Mouse (Mus musculus) C2C12 (cell line): ENCODE results near the gene Mgat5b. TPM values are rescaled to one million over a fixed set of nuclear protein-coding genes. Genes with fewer than 3 reads are reported as not detected.

Experiments
- H3K27me3 ChIP-seq: one replicate; pipeline ENCODE4 v1.6.1; 2011; ENCODE audit not compliant: control insufficient read depth, insufficient read depth, insufficient read length
- H3K36me3 ChIP-seq: one replicate; pipeline ENCODE4 v1.6.1; 2011; ENCODE audit not compliant: control insufficient read depth, insufficient read depth
- H3K4me3 ChIP-seq: one replicate; pipeline ENCODE4 v1.5.1; 2011; ENCODE audit warnings: mild to moderate bottlenecking, control low read depth; ENCODE audit not compliant: poor library complexity, insufficient read depth, severe bottlenecking
- H3K79me2 ChIP-seq: one replicate; pipeline ENCODE4 v1.6.1; 2011; ENCODE audit not compliant: control insufficient read depth, insufficient read depth
- H3K79me3 ChIP-seq: one replicate; pipeline ENCODE4 v1.6.1; 2011; ENCODE audit warnings: low read depth, control low read depth
- H3ac ChIP-seq: one replicate; pipeline ENCODE3; 2011; ENCODE audit warnings: low read depth; ENCODE audit not compliant: control insufficient read depth, insufficient read length
- CEBPB ChIP-seq: IDR thresholded peaks from one replicate; pipeline ENCODE4 v1.6.1; 2011; ENCODE audit warnings: low read depth, mild to moderate bottlenecking, control low read depth, moderate library complexity
- CTCF ChIP-seq: IDR thresholded peaks from one replicate; pipeline ENCODE4 v1.5.1; 2011; ENCODE audit not compliant: control insufficient read depth, insufficient read depth, insufficient read length
- FOSL1 ChIP-seq: IDR thresholded peaks from one replicate; pipeline ENCODE4 v1.8.0; 2011; ENCODE audit warnings: mild to moderate bottlenecking, low read length; ENCODE audit not compliant: poor library complexity, insufficient read depth, severe bottlenecking
- MAX ChIP-seq: IDR thresholded peaks from one replicate; pipeline ENCODE4 v1.6.1; 2011; ENCODE audit warnings: mild to moderate bottlenecking, control low read depth
- MYOD1 ChIP-seq: IDR thresholded peaks from one replicate; pipeline ENCODE4 v1.6.1; 2011; ENCODE audit warnings: low read depth; ENCODE audit not compliant: control insufficient read depth, insufficient read length
- MYOG ChIP-seq: IDR thresholded peaks from one replicate; pipeline ENCODE4 v1.6.1; 2011; ENCODE audit not compliant: control insufficient read depth, insufficient read length; ENCODE audit errors: extremely low read depth
- USF1 ChIP-seq: IDR thresholded peaks from one replicate; pipeline ENCODE4 v1.6.1; 2011; ENCODE audit warnings: low read depth, mild to moderate bottlenecking, control low read depth, moderate library complexity
- polyA plus RNA-seq: library from polyadenylated mRNA; unstranded; fragments of >200 nt; fragmentation: generic; extraction: Trizol; gene quantifications from one replicate; pipeline ENCODE4 v1.2.1, GENCODE M21; 2012; ENCODE audit warnings: missing spikeins

The Mgat5b gene
- polyA plus RNA-seq, 1 experiment: not detected

DNA sequence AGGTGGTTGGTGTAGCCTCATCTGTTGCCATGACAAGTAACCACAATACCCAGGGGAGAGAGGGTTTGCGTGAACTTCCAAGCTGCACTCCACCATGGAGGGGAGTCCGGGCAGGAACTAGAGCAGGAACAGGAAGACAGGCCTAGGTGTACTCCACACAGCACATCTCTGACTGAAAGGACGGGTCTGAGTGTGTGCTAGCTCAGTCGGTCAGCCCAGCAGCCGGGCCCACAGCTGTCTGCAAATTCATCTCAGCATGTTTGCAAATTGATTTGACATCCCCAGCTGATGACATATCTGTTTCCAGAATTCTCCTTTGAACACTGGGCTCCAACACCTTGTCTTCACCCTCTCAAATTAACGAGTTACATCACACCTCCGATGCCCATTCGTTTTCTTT lies 72.7 kb downstream of the Mgat5b start:
- no peak for TF ChIP-seq MYOG
- Histone ChIP-seq H3K79me2 (no peaks in the 10 kb centered on the region), H3K27me3 (peaks cover 88% of the 10 kb centered on the region), H3K36me3 (no peaks in the 10 kb centered on the region), H3K4me3 (no peak overlapping the region), H3ac (no peak overlapping the region), H3K79me3 (no peaks in the 10 kb centered on the region)

DNA sequence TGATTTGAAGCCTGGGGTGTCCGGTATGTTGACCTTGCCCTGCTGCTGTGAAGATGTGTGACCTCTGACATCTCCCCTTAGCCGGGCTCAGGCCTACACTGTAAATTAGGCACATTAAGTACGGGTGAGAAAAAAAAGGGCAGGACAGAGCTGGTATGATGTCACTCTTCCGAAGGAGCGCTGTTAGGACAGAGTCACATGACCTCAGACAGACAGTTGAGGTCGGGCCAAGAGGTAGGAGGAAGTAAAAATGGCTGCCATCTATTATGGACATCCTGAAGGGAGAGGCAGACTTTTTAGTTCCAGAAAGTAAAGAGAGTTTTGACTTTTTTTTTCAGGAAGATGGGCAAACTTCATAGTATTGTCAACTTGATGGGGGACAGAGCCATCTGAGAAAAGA lies 73.3 kb downstream of the Mgat5b start:
- Histone ChIP-seq H3K4me3 (no peak overlapping the region), H3K27me3 (peaks cover 87% of the 10 kb centered on the region), H3K36me3 (no peaks in the 10 kb centered on the region), H3K79me2 (no peaks in the 10 kb centered on the region), H3ac (no peak overlapping the region), H3K79me3 (no peaks in the 10 kb centered on the region)
- TF ChIP-seq MYOG (no peak), CEBPB (no peak), MAX (no peak), CTCF (no peak), MYOD1 (no peak), USF1 (no peak), FOSL1 (no peak)

DNA sequence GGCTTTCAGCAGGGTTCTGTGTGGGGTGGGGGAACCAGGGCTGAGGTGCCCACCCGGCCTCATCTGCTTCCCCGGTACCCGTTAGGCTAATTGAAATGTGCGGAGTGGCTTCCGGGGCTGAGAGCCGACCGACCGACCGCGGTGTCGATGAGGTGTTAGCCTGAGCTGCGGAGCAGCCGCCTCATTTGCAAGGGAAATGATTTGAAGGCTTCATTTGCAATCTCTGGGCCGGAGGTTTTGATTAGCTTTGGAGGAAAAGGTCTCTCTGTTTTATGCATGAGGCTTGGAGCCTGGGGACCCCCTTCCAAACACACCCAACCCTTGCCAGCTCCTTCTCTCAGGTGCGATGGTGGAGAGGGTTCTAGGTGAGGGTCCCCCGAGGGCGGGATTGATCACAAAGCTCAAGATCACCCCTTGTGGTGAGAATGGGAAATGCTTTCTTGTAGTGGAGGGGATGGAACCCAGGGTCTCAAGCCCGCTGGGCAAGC lies 75.5 kb downstream of the Mgat5b start:
- no peak overlapping the region for H3ac ChIP-seq
- no peaks in the 10 kb centered on the region for H3K36me3 ChIP-seq
- peaks cover 70% of the 10 kb centered on the region for H3K27me3 ChIP-seq
- no peak overlapping the region for H3K4me3 ChIP-seq
- no peaks in the 10 kb centered on the region for H3K79me2 ChIP-seq
- no peak for TF ChIP-seq MYOD1
- TF ChIP-seq MYOG: no peak
- no peak for TF ChIP-seq FOSL1
- no peaks in the 10 kb centered on the region for H3K79me3 ChIP-seq

DNA sequence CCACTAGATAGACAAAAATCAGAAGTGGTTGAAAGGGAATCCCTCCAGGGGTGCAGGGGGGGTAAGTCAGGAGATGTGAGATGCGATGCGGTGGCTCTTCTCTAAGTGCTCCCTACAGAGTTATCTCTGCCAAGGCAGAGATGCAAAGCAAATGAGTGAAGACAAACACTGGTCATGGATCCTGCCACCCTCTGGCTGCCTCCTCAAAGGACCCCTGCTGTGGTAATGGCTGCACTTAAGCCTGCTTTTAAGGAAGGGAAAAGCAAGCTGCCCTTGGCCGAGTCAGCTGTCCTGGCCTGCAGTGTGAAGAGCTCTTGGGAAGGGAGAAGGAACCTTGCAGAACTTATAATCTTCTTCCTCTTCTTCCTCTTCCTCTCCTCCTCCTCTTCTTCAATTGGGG lies 78.3 kb downstream of the Mgat5b start:
- Histone ChIP-seq H3K36me3 (no peaks in the 10 kb centered on the region), H3ac (no peak overlapping the region), H3K4me3 (no peak overlapping the region), H3K27me3 (peaks cover 56% of the 10 kb centered on the region), H3K79me2 (no peaks in the 10 kb centered on the region), H3K79me3 (no peaks in the 10 kb centered on the region)
- no peak for TF ChIP-seq CTCF
- no peak for TF ChIP-seq MAX
- no peak for TF ChIP-seq USF1
- no peak for TF ChIP-seq MYOG
- TF ChIP-seq FOSL1: no peak
- TF ChIP-seq CEBPB: no peak
- TF ChIP-seq MYOD1: no peak

DNA sequence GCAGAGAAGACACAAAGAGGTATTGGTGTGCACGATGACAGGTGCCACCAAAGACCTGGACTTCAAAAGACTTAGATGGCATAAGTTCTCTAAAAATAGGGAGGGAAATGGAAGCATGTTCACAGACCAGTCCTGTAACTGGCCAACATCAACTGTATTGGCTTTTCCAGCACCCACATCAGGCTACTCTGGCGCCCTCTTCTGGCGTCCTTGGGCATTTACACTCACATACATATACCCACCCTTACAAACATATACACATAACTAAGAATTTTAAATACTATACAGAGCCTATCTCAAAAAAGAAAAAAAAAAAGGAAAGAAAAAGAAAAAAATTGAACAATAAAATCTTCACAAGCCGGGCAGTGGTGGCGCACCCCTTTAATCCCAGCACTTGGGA lies 80.3 kb downstream of the Mgat5b start:
- H3K27me3 ChIP-seq: peaks cover 44% of the 10 kb centered on the region
- no peaks in the 10 kb centered on the region for H3K36me3 ChIP-seq

DNA sequence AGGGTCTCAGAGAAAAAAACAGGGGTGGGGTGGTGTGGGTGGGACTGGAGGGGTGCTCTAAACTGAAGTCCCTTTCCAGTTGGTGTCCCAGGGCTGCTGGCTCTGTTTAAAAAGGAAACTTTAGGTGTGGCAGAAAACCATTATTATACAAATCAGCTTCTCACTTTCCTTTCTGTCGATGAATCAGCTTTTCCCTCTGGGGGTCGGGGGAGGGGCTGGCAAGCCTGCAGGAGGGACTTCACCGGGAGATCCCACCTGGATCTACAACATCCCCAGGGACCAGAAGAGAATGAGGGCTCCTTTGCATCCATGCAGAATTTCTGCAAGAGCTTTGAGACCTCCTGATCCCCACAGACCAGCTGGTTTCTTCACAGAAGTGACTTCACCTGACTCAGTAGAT lies 81.6 kb downstream of the Mgat5b start:
- no peaks in the 10 kb centered on the region for H3K36me3 ChIP-seq
- H3K79me2 ChIP-seq: no peaks in the 10 kb centered on the region
- TF ChIP-seq MYOD1 (no peak), MYOG (no peak), USF1 (no peak), CEBPB (no peak), FOSL1 (no peak), MAX (no peak), CTCF (no peak)
- no peak overlapping the region for H3ac ChIP-seq
- peaks cover 44% of the 10 kb centered on the region for H3K27me3 ChIP-seq
- H3K79me3 ChIP-seq: no peaks in the 10 kb centered on the region
- no peak overlapping the region for H3K4me3 ChIP-seq

More for the DNA sequence above, 80.3 kb downstream of the Mgat5b start:
- Histone ChIP-seq H3K4me3 (no peak overlapping the region), H3K79me3 (no peaks in the 10 kb centered on the region), H3ac (no peak overlapping the region), H3K79me2 (no peaks in the 10 kb centered on the region)
- no peak for TF ChIP-seq FOSL1
- TF ChIP-seq CTCF: no peak
- TF ChIP-seq USF1: no peak
- TF ChIP-seq MYOG: no peak
- no peak for TF ChIP-seq MYOD1
- no peak for TF ChIP-seq CEBPB
- no peak for TF ChIP-seq MAX
